Mouse (Mus musculus): Measurements from ENCODE around the gene March4.
A peak's percentile ranks its signal among the peaks of the same experiment; 100 is the strongest.

March4 gene

DNA sequence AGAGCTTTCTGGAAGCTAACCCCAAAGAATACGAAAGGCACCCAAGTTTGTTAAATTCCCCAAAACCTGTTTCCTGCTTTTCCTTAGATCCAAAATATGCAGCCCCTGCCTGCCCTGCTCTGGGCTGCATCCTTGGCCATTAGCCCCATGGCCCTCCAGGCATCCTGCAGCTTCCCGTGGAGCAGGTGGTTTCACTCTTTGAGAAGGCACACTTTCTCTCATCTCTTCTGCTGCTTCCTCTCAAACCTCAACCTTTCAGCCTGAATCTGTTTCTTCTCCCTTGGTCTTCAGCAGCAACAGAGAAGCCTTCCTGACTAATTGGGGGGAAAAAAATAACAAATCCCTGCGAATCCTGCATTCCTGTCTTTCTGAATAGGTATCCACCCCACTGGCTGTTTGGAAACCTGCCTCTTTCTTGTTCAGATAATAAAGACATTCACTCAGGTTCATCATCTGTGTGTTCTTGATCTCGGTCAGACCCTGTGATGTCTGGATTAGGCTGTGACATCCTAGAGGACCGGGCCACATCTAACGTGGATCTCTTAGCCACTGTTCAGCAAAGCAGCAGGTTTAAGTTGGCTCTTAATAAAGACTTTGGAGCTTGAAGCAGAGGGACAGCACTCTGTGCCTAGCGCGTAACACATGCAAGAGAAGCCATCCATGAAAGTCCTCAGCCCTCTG is 6.1 kb downstream of the March4 start:
- ATAC-seq (ENCODE audit: low TSS enrichment): no peak

DNA sequence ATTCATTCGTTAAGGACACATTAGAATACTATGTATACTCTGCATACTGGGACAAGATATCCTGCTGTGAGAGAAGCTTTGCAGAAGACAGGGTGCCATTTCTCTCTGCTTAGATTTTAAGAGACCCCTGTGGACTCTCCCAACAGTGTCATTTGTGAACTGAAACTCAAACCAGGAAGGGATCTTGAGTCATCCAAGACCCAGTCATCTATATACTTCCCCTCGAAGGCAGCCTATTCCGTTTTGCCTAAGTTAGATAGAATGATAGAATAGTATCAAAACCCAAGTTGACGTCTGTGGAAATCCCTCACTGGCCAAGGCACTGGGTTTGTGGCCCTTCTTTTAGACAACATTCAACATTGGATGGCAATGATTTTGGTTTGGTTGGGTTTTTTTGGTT is 7.5 kb downstream of the March4 start:
- no peak for ATAC-seq (ENCODE audit: low TSS enrichment)

DNA sequence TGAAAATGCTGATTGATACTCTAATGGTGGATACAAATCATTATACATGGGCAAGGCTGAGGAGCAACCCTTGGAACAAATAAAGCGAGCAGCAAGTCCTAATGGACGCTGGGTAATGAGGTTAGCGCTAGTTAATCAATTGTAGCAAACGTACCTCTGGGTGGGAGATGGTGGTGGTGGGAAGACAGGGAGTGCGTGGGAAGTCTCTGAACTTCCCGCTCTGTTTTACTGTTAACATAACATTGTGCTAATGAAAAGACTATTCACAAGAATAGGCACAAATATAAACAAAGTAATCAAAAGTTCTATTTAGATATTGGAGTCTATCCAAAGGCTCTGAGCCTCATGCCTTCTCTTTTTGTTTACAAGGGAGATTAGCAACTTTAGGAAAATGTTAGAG is 13.1 kb downstream of the March4 start:
- no peak for ATAC-seq (ENCODE audit: low TSS enrichment)

DNA sequence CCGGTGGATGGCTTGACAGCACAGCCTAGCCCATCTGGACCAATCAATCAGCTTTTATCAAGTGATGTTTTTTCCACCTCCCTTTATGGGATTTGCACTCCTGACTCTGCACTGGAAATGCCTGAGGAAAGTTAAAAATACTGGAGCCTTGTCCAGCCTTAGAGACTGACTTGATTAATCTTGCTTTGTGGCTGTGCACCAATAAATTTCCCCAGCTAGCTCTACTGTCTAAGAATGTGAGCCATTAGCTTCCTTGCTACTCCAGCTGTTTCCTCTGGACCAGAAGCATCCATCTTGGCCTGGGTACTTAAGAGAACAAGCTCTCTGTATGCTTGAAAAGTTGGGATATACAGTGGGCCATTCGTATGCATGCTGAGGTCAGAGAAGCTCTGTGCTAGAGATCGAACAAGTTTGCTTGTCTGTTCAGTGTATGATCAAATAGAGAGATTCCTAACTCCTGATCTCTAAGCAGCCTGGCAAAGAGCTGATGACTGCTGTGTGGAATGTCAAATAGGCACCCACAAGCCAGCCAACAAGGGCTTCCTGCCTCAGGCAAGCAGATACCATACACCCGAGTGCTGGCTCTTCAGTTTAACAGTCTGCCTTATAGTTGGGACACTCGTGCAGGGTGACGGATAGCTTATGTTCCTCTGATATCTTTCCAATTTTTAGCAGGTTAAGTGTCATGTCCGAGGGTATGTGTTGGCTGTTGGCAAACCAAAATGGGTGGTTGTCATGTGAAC is 25.8 kb downstream of the March4 start:
- no peak for ATAC-seq (ENCODE audit: low TSS enrichment)

DNA sequence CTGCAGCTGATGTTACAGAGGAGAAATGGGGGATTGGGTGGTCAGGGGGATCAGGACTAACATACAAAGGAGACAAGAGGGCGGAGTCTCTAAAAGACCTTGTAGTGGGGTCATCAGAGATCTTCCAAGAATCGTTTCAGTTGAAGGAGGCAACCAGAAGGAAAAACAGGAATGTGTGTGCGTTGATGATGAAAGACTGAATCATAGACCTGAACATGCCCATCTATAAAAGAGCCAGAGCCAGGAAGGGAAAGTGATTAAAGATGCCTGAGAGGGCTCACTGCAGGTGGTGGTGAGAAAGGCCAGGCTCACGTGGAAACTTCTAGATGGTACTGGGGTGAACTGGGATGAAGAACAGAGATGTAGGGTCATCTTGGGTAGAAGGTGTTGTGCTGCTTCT is 27.2 kb downstream of the March4 start:
- ATAC-seq (ENCODE audit: low TSS enrichment): no peak

DNA sequence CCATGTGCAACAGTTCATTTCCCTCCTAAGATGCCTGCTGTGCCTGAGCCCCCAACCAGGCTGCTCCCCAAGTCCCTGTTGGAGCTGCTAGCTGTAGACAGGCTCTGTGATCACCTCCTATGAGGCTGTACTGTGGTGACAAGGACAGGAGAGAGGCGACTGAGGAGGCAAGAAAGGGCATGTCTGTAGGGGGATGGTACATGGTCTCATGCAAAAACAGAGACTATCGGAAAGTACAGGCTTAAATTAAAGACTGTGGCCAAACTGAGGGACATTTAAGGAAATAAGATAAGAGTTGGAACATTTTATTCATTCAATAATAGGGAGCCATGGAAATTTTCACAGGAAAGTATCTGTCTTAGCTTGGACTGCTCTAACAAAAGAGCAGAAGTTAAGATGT is 29.1 kb downstream of the March4 start:
- no peak for ATAC-seq (ENCODE audit: low TSS enrichment)

DNA sequence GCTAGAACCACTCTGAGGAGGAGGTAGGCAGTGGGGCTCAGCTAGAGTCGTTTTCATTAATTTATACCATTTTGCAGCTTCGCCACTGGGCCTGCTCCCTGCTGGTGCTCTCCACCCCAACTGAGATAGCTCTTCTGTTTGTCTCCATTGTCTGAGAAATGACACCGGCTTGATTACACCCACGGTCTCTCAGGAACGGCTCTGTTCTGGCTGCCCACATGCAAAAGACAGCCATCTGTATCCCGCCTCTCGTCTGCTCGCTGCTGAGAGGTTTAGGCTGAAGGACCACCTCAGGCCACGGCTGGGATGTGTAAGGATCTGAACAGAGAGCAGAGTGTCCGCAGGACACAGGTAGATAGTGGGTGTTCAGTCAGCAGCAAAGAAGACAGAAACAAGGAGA is 30.5 kb downstream of the March4 start:
- ATAC-seq (ENCODE audit: low TSS enrichment): peak; percentile 79

DNA sequence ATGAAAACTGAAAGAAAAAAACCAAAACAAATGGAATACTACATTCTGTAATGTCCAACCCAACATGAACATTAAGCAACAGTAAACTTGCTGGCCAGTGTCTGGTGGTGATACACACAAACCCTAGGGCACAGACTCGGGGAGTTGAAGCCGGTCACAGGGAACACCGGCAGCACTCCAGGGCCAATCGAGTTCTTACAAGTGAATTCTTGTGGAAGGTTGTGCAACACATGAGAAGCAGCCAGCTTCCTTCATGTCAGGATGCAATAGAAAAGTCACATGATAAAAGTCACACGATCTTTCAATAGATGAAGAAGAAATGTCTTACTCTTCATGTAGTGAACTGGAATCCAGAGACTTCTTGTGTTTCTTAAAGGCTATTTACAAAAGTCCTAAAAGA is 39.1 kb downstream of the March4 start:
- ATAC-seq (ENCODE audit: low TSS enrichment): no peak

DNA sequence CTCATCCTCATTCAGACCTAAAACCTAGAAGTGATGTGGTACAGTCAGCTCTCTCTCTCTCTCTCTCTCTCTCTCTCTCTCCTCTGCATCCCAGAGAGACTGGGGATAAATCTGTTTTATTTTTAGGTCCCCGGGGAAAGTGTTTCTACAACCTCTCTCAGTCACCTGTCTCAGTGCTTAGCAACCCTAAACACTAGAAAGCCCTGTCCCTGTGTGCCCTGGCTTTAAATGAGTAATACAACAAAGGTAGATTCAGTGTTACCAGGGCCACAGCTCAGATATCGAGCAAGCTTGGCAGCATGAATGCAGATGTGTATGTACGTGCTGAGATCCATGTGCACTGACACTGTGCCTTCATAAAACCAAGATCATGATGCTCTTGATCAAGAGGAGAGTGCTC is 43.3 kb downstream of the March4 start:
- ATAC-seq (ENCODE audit: low TSS enrichment): no peak

DNA sequence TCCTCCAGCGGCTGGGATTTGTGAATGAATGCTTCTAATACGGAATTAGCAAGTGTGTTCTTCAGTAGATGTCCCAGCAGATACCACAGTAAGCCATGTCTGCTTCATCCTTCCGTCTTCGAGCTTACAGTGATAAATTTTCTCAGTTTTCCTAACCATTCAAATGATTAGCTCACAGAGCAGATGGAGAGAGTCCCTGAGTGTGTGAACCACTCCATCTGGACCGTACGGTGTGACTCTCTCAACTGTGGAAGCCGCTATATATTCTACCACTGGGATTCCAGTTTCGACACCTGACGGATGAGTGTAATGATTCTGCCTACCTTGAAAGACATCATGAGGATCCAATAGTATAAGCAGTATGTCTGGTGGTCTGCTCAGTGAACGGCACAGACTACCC is 44.1 kb downstream of the March4 start:
- ATAC-seq (ENCODE audit: low TSS enrichment): peak; percentile 93

DNA sequence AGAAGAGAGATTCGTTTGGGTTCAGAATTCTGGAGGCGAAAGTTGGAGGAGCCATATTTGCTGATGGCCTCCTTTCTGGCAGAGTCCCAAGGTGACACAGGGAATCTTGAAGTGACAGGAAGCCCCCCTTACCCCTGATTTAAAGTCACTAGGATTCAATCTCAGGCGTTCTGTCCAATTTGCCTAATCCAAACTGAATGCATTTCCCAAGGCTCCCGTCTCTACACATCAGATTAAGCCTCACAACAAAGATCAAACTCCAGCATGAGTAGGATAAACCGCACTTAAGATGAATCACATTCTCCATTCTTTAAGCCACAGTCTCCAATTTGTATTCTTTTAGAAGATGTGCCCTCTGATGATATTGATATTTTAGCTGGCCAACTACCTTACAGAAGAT is 45.4 kb downstream of the March4 start:
- ATAC-seq (ENCODE audit: low TSS enrichment): no peak

DNA sequence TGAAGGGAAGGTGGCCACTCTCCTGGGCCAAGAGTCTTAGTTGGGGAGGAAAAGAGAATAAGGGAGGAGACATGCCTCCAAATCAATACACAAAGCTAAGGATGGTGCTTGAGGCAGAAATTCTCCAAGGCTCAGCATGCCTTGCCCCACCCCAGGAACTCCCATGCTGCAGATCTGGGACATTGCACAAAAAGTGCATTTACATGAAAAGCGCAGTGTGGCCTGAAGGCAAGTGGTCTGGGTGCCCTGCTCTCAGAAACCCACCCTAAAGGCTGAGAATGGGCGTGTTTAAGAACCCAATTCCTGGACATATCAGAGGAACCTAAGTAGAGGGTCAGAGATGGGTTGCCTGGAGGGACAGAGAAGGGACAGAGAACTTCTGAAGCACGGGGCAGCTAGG is 45.9 kb downstream of the March4 start:
- no peak for ATAC-seq (ENCODE audit: low TSS enrichment)

DNA sequence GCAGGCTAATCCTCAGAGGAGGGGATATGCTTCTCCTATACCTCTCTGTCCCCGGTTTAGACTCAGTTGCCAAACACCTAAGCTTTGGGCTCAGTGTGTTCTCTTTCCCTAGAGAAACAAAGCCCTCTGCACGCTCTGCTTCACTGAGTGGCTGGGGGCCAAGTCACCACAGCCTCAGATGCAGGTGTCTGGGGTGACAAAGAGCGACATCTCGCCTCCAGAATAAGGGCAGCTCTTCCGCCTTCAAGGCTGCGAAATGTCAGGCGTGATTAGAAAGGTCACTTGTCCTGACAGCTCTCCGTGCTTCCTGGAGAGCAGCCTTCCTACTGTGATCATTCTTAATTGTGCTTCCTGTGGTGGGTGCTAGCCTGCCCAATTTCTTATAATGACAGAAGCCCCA is 46.5 kb downstream of the March4 start:
- no peak for ATAC-seq (ENCODE audit: low TSS enrichment)

DNA sequence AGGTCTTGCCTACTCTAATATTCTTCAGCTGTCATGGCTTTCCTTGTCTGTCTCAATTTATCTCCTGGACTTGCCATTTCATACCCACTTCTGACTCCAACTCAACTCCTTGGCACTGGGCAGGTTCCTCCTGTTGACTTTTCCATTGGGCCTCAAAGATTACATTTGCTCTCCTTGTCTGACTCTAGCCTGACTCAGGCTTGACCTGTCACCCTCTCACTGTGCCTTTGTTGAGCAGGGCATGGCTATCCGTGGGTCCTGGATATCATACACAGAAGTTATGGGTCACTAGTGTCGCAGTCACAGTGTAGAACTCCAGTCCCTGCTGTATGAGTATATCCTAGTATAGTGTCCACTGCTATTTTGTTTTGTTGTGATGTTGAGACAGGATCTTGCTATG is 60.1 kb downstream of the March4 start:
- ATAC-seq (ENCODE audit: low TSS enrichment): no peak

DNA sequence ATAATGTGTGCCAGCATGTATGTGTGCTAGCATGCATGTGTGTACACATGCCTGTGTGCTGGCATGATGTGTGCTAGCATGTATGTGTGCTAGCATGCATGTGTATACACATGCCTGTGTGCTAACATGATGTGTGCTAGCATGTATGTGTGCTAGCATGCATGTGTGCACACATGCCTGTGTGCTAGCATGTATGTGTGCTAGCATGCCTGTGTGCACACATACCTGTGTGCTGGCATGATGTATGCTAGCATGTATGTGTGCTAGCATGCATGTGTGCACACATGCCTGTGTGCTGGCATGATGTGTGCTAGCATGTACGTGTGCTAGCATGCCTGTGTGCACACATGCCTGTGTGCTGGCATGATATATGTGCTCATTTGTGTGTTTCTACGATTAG is 67.7 kb downstream of the March4 start:
- no peak for ATAC-seq (ENCODE audit: low TSS enrichment)

DNA sequence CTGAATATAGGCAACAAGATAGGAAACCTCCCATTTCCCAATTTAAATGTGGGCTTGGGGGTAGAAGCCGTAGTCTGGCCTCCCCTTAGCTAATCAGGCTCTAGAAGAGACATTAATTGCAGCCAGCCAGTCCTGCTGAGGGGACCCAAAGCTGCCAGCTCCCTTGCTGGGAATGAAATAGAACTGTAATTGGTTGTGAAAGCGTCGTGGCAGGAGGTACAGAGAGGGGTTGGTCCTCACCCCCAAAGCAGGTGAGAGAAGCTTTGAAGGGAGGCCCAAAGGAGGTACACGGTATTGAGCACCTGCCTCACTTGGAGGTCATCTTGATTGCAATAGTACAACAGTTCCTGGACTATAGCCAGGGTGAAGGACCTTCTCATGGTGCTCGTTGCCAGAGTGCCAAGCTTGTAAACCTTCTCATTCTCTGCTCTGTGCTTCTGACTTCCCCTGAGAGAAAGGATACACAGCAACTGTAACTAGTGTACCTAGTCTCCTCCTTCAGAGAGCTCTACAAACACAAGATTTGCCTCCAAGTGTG is 68.2 kb downstream of the March4 start:
- no peak for ATAC-seq (ENCODE audit: low TSS enrichment)

DNA sequence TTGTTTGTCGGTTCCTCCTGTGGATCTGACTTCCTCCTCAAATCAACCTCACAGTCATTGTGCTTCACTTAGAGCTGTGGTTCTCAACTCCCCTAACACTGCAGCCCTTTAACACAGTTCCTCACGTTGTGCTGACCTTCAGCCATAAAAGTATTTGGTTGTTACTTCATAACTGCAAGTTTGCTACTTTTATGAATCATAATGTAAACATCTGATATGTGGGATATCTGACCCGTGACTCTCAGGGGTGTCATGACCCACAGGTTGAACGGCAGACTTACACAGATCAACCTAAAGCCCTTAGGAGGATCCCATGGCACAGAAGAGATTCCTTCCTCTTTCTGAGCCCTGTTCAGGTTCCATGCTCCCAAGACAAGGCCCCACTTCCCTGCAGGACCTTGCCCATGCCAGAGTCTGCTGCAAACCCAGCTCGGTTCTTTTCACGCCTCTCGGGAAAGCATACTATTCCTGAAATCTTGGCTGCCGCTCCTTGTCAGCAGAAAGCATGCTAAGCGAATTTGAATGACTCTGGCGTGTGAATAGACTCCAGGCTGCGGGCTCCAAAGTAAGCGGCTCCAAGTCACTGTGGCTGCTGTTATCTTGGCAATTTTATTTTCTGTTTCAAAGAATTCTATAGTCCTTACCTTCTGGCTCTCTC is 71.7 kb downstream of the March4 start:
- peak; percentile 96 for ATAC-seq (ENCODE audit: low TSS enrichment)

DNA sequence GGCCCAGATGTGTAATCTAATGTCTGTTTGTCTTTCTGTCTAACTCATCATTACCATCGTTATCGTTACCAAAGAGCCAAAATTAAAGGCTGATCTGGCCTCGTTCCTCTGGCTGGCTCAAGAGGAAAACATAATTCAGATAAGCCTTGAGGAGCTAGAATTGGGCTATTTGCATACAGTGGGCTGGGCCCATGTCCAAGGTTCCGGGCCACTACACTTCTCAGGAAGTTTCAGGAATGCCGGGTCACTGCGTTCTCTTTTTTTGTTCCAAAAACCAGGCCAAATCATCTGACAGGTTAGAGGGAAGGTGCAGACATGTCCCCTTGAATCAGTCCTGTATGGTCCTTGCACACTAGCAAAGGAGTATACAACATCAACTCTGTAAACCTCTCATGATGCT is 74.2 kb downstream of the March4 start:
- no peak for ATAC-seq (ENCODE audit: low TSS enrichment)

DNA sequence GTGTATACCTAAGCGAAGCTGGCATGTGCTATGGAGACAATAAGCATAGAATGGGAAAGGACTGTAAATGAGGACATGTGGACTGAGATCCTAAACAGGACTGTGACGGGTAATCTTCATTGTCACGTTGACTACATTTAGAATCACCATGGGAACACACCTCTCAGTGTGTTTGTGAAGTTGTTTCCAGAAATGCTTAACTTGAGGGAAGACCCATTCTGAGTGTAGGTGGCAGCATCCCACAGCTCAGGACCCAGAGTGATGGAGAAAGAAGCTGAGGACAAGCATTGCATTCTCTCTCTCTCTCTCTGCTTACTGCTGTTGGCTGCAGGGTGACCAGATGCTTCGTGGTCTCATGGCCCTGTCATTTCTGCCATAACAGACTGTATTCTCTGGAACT is 79.1 kb downstream of the March4 start:
- ATAC-seq (ENCODE audit: low TSS enrichment): peak; percentile 73

DNA sequence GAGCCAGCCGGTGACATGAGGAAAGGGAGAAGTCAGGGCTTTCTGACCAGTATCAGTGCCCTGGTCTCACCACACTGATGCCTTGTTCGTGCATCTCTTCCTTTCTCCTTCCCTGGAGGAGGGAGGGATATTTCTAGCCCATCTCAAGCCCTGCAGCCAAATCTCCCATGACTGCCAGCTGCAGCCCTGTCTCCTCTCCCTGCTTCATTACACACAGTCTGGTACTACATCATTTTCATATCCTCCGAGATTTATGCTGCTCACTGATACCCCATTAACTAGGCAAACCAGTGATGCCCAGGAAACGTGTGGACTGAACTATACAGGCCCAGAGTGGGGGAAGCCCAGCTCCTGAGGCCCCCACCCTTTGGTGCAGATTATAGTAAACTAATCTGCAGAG is 80.8 kb downstream of the March4 start:
- ATAC-seq (ENCODE audit: low TSS enrichment): peak; percentile 80

DNA sequence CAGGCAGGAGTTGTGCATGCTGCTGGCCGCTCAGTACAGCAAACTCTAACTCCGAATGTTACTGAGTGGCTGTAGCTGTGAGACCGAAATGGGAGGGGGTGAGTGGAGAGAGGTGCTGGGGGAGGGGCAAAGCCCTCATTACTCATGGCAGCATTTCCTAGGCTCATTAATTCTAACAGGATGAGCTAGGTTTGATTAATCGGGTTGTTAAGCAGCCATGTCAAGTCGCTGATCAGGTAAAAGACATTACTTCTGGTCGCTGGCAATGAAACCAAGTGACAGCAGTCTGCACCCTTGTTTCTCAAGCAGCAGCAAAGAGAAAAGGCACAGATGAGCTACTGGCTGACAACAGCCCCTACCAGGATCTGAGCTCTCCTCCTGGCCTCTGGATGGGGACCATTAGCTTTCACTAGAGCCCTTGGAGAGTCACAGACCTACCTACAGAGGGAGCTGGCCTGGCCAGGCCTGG is 82.0 kb downstream of the March4 start:
- no peak for ATAC-seq (ENCODE audit: low TSS enrichment)

DNA sequence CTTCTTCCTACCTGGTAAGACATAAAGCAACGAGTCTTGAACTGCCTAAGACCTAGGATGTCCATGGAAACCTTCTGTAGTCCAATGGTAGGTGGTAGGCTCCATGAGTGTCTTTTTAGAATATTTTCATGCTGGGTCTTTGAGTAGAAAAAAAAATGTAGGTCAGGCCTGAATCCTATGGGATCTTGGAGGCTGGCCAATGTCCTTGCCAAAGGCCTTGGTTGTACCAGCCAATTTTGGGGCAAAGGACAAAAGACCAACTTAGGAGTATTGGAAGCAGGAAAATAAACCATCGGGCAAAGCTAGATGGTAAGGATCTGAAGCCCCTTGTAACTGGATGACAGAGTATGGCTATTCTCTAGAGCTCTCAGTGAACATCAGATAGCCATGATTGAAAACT is 83.9 kb downstream of the March4 start:
- no peak for ATAC-seq (ENCODE audit: low TSS enrichment)

DNA sequence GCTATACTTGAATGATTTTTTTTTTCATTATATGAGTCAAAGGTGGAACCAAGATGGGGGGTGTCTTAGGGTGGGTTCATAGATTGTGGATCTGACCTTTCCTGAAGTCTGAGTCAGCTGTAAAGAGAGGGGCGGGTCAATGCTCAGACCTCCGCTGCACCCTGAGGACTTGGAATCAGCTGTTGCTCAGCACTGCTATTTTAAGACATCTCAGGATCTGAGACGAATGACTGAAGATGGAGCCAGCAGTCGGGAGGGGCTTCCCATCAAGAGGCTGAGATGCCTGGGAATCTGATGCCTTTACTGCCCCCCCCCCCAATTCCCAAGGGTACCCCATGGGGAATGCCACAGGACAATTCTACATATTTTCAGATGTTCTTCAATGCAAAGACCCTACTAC is 85.9 kb downstream of the March4 start:
- no peak for ATAC-seq (ENCODE audit: low TSS enrichment)

Data from frontal cortex, adult (tissue).